Comparison of ENCODE assay signal across 23 mouse cellular contexts in genomic region chr9:28153748-28154147, GRCm38 (mm10).
"Had no signal": no experiment of that assay in that cellular context is flagged by ENCODE, and none has a peak within 500 bp of the region (broad histone marks: within the 10 kb centered on the region; RNA-seq: fewer than 3 reads in every experiment).

No protein-coding gene starts in this region.

- H3K27ac ChIP-seq: limb, embryonic 10.5 days; limb, embryonic 13.5 days; liver, embryonic 12.5 days; liver, embryonic 15.5 days; lung, embryonic 15.5 days; midbrain, embryonic 10.5 days; midbrain, embryonic 13.5 days; stomach, embryonic 15.5 days had no signal

- H3K4me2 ChIP-seq: limb, embryonic 13.5 days; liver, embryonic 12.5 days; liver, embryonic 15.5 days; lung, embryonic 15.5 days; midbrain, embryonic 13.5 days; stomach, embryonic 15.5 days had no signal

- DNase-seq: kidney, adult 2 months; kidney, postnatal 10 days; kidney, postnatal 36 days; layer of hippocampus, adult 9-11 months; liver; lung, adult 18-20 months; lung, postnatal 10 days; lung, postnatal 36 days; right cerebral cortex, adult 18-20 months; right cerebral cortex, postnatal 14 days; right cerebral cortex, postnatal 4 days; thymus, postnatal 25 days had no signal

- ATAC-seq: intestine, postnatal 0 days; liver, embryonic 12.5 days; midbrain, embryonic 13.5 days; midbrain, embryonic 16.5 days had no signal

- H3K36me3 ChIP-seq: limb, embryonic 10.5 days; limb, embryonic 13.5 days; liver, embryonic 12.5 days; liver, embryonic 15.5 days; lung, embryonic 15.5 days; midbrain, embryonic 10.5 days; midbrain, embryonic 13.5 days; stomach, embryonic 15.5 days had no signal

- H3K4me3 ChIP-seq: limb, embryonic 10.5 days; limb, embryonic 13.5 days; liver, embryonic 12.5 days; liver, embryonic 15.5 days; lung, embryonic 15.5 days; midbrain, embryonic 10.5 days; midbrain, embryonic 13.5 days; myocyte; stomach, embryonic 15.5 days had no signal

- H3K9me3 ChIP-seq: limb, embryonic 10.5 days; limb, embryonic 13.5 days; liver, embryonic 12.5 days; liver, embryonic 15.5 days; lung, embryonic 15.5 days; midbrain, embryonic 10.5 days; midbrain, embryonic 13.5 days; stomach, embryonic 15.5 days had no signal

- H3K27me3 ChIP-seq: limb, embryonic 13.5 days; liver, embryonic 12.5 days; liver, embryonic 15.5 days; lung, embryonic 15.5 days; midbrain, embryonic 13.5 days; stomach, embryonic 15.5 days had no signal

- H3K4me1 ChIP-seq: limb, embryonic 13.5 days; liver, embryonic 12.5 days; liver, embryonic 15.5 days; lung, embryonic 15.5 days; midbrain, embryonic 10.5 days; stomach, embryonic 15.5 days had no signal

- H3K9ac ChIP-seq: limb, embryonic 13.5 days; liver, embryonic 12.5 days; liver, embryonic 15.5 days; lung, embryonic 15.5 days; midbrain, embryonic 13.5 days; stomach, embryonic 15.5 days had no signal
